Mouse (Mus musculus) thymus, adult 2 months (tissue): ENCODE results near the gene Farsa.

ENCODE experiments used
- CTCF ChIP-seq: fragments of 200-500 bp; IDR thresholded peaks from 2 replicates; pipeline ENCODE4 v1.5.1; 2012; ENCODE audit warnings: mild to moderate bottlenecking, control low read depth, low read length, moderate library complexity, borderline replicate concordance; ENCODE audit not compliant: control insufficient read depth, poor library complexity, insufficient read depth; ENCODE audit errors: extremely low read depth
- POLR2A ChIP-seq: fragments of 200-500 bp; IDR thresholded peaks from 2 replicates; pipeline ENCODE4 v1.6.1; 2012; ENCODE audit warnings: mild to moderate bottlenecking, low read length, control low read depth, moderate library complexity; ENCODE audit not compliant: control insufficient read depth, poor library complexity, insufficient read depth; ENCODE audit errors: extremely low read depth

- TF ChIP-seq CTCF, result no peak
- no peak for TF ChIP-seq POLR2A
Measured at GRCm38 (mm10) chr8:84878915-84879314, 22.1 kb downstream of the Farsa start.
